Mouse (Mus musculus) MEL (cell line): ENCODE data around the gene Scn3b. TPM values are rescaled to one million over a fixed set of nuclear protein-coding genes. Genes with fewer than 3 reads are reported as not detected.

Experiments
- DNase-seq: peaks from one replicate; pipeline ENCODE4 v3.0.0; 2011; ENCODE audit warnings: low read depth, low spot score
- H3K27ac ChIP-seq: 2 replicates; pipeline ENCODE4 v1.5.1; 2012; ENCODE audit warnings: low read depth, mild to moderate bottlenecking, control low read depth, low read length, moderate library complexity; ENCODE audit not compliant: control insufficient read depth
- H3K27me3 ChIP-seq, 2 experiments: fragments of 150-350 bp in 1 of 2; sonication (generic) in 1 of 2; 2 replicates each; pipeline ENCODE4 v1.6.1; 2012; ENCODE audit warnings: low read length in 2 of 2, mild to moderate bottlenecking in 2 of 2, improper control_type of control experiment in 1 of 2, moderate library complexity in 1 of 2; ENCODE audit not compliant: insufficient read depth in 2 of 2, control insufficient read depth in 1 of 2
- H3K36me3 ChIP-seq, 2 experiments: 2 replicates each; pipeline ENCODE4 v1.6.1; 2012 to 2014; ENCODE audit warnings: low read length in 2 of 2, improper control_type of control experiment in 1 of 2, inconsistent platforms in 1 of 2, mild to moderate bottlenecking in 1 of 2; ENCODE audit not compliant: insufficient read depth in 2 of 2, control insufficient read depth in 1 of 2
- H3K4me1 ChIP-seq, 2 experiments: fragments of 150-350 bp in 1 of 2; sonication (generic) in 1 of 2; 2 replicates each; pipeline ENCODE4 v1.6.1; 2012; ENCODE audit warnings: low read length in 2 of 2, improper control_type of control experiment in 1 of 2, mild to moderate bottlenecking in 1 of 2; ENCODE audit not compliant: insufficient read depth in 2 of 2, control insufficient read depth in 1 of 2
- H3K4me3 ChIP-seq, 2 experiments: fragments of 150-350 bp in 1 of 2; sonication (generic) in 1 of 2; 2 replicates each; pipeline ENCODE4 v1.5.1; 2012; ENCODE audit warnings: low read depth in 2 of 2, low read length in 2 of 2, mild to moderate bottlenecking in 2 of 2, moderate library complexity in 2 of 2, control low read depth in 1 of 2, improper control_type of control experiment in 1 of 2; ENCODE audit not compliant: control insufficient read depth in 1 of 2, insufficient read depth in 1 of 2
- H3K79me2 ChIP-seq: 2 replicates; pipeline ENCODE4 v1.6.1; 2012; ENCODE audit warnings: mild to moderate bottlenecking, low read length, moderate library complexity; ENCODE audit not compliant: control insufficient read depth, poor library complexity, insufficient read depth
- H3K9ac ChIP-seq: 2 replicates; pipeline ENCODE4 v1.6.1; 2012; ENCODE audit warnings: low read depth, mild to moderate bottlenecking, control low read depth, low read length, moderate library complexity; ENCODE audit not compliant: control insufficient read depth, poor library complexity, severe bottlenecking
- H3K9me3 ChIP-seq: fragments of 150-350 bp; sonication (generic); replicated peaks from 2 replicates; pipeline ENCODE4 v1.6.1; 2012; ENCODE audit warnings: mild to moderate bottlenecking, low read length, improper control_type of control experiment, moderate library complexity; ENCODE audit not compliant: insufficient read depth
- CHD1 ChIP-seq: IDR thresholded peaks from 2 replicates; pipeline ENCODE4 v1.6.1; 2012; ENCODE audit warnings: low read depth, mild to moderate bottlenecking, inconsistent platforms, low read length, improper control_type of control experiment
- CTCF ChIP-seq, 3 experiments: IDR thresholded peaks in 2 of 3; conservative IDR thresholded peaks in 1 of 3; 2 replicates each; pipeline ENCODE4 v1.5.1; 2011 to 2012; ENCODE audit warnings: low read length in 3 of 3, low read depth in 2 of 3, mild to moderate bottlenecking in 2 of 3, improper control_type of control experiment in 1 of 3, inconsistent platforms in 1 of 3, mixed read lengths in 1 of 3, moderate library complexity in 1 of 3; ENCODE audit not compliant: control insufficient read depth in 1 of 3, insufficient read depth in 1 of 3, poor library complexity in 1 of 3, severe bottlenecking in 1 of 3
- E2F4 ChIP-seq: IDR thresholded peaks from 2 replicates; pipeline ENCODE4 v1.6.1; 2011; ENCODE audit warnings: low read depth, low read length, improper control_type of control experiment, borderline replicate concordance
- EP300 ChIP-seq, 2 experiments: IDR thresholded peaks; 2 replicates each; pipeline ENCODE4 v1.6.1; 2011; ENCODE audit warnings: improper control_type of control experiment in 2 of 2, low read length in 2 of 2, low read depth in 1 of 2, mild to moderate bottlenecking in 1 of 2
- ETS1 ChIP-seq: IDR thresholded peaks from 2 replicates; pipeline ENCODE4 v1.6.1; 2012; ENCODE audit warnings: low read depth, mild to moderate bottlenecking, inconsistent platforms, low read length, improper control_type of control experiment, moderate library complexity
- GABPA ChIP-seq: IDR thresholded peaks from 2 replicates; pipeline ENCODE4 v1.6.1; 2012; ENCODE audit warnings: low read depth, mild to moderate bottlenecking, inconsistent platforms, low read length, improper control_type of control experiment, moderate library complexity
- GATA1 ChIP-seq: IDR thresholded peaks from 2 replicates; pipeline ENCODE4 v1.6.1; 2011; ENCODE audit warnings: low read depth, low read length, improper control_type of control experiment
- HCFC1 ChIP-seq: IDR thresholded peaks from 2 replicates; pipeline ENCODE4 v1.6.1; 2012; ENCODE audit warnings: low read depth, mild to moderate bottlenecking, inconsistent platforms, low read length, improper control_type of control experiment, moderate library complexity
- JUND ChIP-seq: IDR thresholded peaks from 2 replicates; pipeline ENCODE4 v1.6.1; 2011; ENCODE audit warnings: low read depth, mild to moderate bottlenecking, improper control_type of control experiment, low read length
- KAT2A ChIP-seq: conservative IDR thresholded peaks from 2 replicates; pipeline ENCODE4 v1.6.1; 2012; ENCODE audit warnings: low read depth, low read length, improper control_type of control experiment, inconsistent platforms
- MAFK ChIP-seq: IDR thresholded peaks from 2 replicates; pipeline ENCODE4 v1.6.1; 2011; ENCODE audit warnings: low read depth, mild to moderate bottlenecking, low read length, improper control_type of control experiment, borderline replicate concordance
- MAX ChIP-seq: IDR thresholded peaks from 2 replicates; pipeline ENCODE4 v1.6.1; 2011; ENCODE audit warnings: low read length, improper control_type of control experiment
- MYB ChIP-seq: IDR thresholded peaks from 2 replicates; pipeline ENCODE4 v1.6.1; 2011; ENCODE audit warnings: mild to moderate bottlenecking, low read depth, low read length, improper control_type of control experiment
- MYC ChIP-seq: IDR thresholded peaks from 2 replicates; pipeline ENCODE4 v1.6.1; 2011; ENCODE audit warnings: low read depth, mild to moderate bottlenecking, low read length, improper control_type of control experiment, moderate library complexity
- NELFE ChIP-seq: IDR thresholded peaks from 2 replicates; pipeline ENCODE4 v1.6.1; 2011; ENCODE audit warnings: low read depth, low read length, improper control_type of control experiment
- NRF1 ChIP-seq: IDR thresholded peaks from 2 replicates; pipeline ENCODE4 v1.6.1; 2014; ENCODE audit warnings: low read depth, mild to moderate bottlenecking, inconsistent platforms, low read length, improper control_type of control experiment, moderate library complexity; ENCODE audit not compliant: poor library complexity, insufficient read depth, severe bottlenecking
- POLR2A ChIP-seq, 2 experiments: IDR thresholded peaks; 2 replicates each; pipeline ENCODE4 v1.6.1; 2011 to 2012; ENCODE audit warnings: low read length in 2 of 2, mild to moderate bottlenecking in 2 of 2, control low read depth in 1 of 2, improper control_type of control experiment in 1 of 2, low read depth in 1 of 2, moderate library complexity in 1 of 2; ENCODE audit not compliant: control insufficient read depth in 1 of 2, insufficient read depth in 1 of 2, poor library complexity in 1 of 2
- POLR2AphosphoS2 ChIP-seq: IDR thresholded peaks from 2 replicates; pipeline ENCODE4 v1.6.1; 2011; ENCODE audit warnings: low read length, improper control_type of control experiment
- POLR2AphosphoS5 ChIP-seq: IDR thresholded peaks from 2 replicates; pipeline ENCODE4 v1.6.1; 2012; ENCODE audit warnings: low read depth, borderline replicate concordance, mild to moderate bottlenecking, inconsistent platforms, low read length, moderate library complexity, mixed read lengths
- RCOR1 ChIP-seq: IDR thresholded peaks from 2 replicates; pipeline ENCODE4 v1.6.1; 2012; ENCODE audit warnings: low read depth, mild to moderate bottlenecking, inconsistent platforms, low read length, improper control_type of control experiment
- SIN3A ChIP-seq: IDR thresholded peaks from 2 replicates; pipeline ENCODE4 v1.6.1; 2012; ENCODE audit warnings: low read length, improper control_type of control experiment, inconsistent platforms
- SMC3 ChIP-seq: IDR thresholded peaks from 2 replicates; pipeline ENCODE4 v1.6.1; 2011; ENCODE audit warnings: low read depth, low read length, improper control_type of control experiment
- TAL1 ChIP-seq: IDR thresholded peaks from 2 replicates; pipeline ENCODE4 v1.6.1; 2012; ENCODE audit warnings: mild to moderate bottlenecking, inconsistent platforms, low read length, moderate library complexity, mixed read lengths
- UBTF ChIP-seq: IDR thresholded peaks from 2 replicates; pipeline ENCODE4 v1.6.1; 2012; ENCODE audit warnings: low read depth, mild to moderate bottlenecking, inconsistent platforms, low read length, improper control_type of control experiment, moderate library complexity, borderline replicate concordance; ENCODE audit not compliant: insufficient read depth
- USF1 ChIP-seq: IDR thresholded peaks from 2 replicates; pipeline ENCODE4 v1.6.1; 2014; ENCODE audit warnings: low read depth, mild to moderate bottlenecking, inconsistent platforms, low read length, improper control_type of control experiment, moderate library complexity
- USF2 ChIP-seq, 2 experiments: IDR thresholded peaks; 2 replicates each; pipeline ENCODE4 v1.6.1; 2011 to 2012; ENCODE audit warnings: improper control_type of control experiment in 2 of 2, low read length in 2 of 2, borderline replicate concordance in 1 of 2, inconsistent platforms in 1 of 2, low read depth in 1 of 2, mild to moderate bottlenecking in 1 of 2; ENCODE audit not compliant: insufficient read depth in 1 of 2
- ZC3H11A ChIP-seq: IDR thresholded peaks from 2 replicates; pipeline ENCODE4 v1.6.1; 2012; ENCODE audit warnings: low read depth, mild to moderate bottlenecking, inconsistent platforms, low read length, improper control_type of control experiment
- ZKSCAN1 ChIP-seq: IDR thresholded peaks from 2 replicates; pipeline ENCODE4 v1.6.1; 2012; ENCODE audit warnings: low read depth, mild to moderate bottlenecking, inconsistent platforms, low read length, improper control_type of control experiment, moderate library complexity
- ZMIZ1 ChIP-seq: IDR thresholded peaks from 2 replicates; pipeline ENCODE4 v1.6.1; 2012; ENCODE audit warnings: low read depth, mild to moderate bottlenecking, inconsistent platforms, low read length, improper control_type of control experiment, moderate library complexity
- polyA plus RNA-seq, 2 experiments: library from polyadenylated mRNA; stranded (reverse) in 1 of 2; unstranded in 1 of 2; fragments of >175 nt in 1 of 2; fragments of >200 nt in 1 of 2; gene quantifications; 2 replicates each; pipeline versions ENCODE4 v1.2.1 to v1.2.4; 2012; ENCODE audit warnings: low replicate concordance in 2 of 2, low read depth in 1 of 2; ENCODE audit not compliant: insufficient read length in 2 of 2, insufficient read depth in 1 of 2, missing spikeins in 1 of 2
- total RNA-seq: library from RNA; depleted of rRNA; stranded (reverse); fragments of 300-350 nt; gene quantifications from 2 replicates; pipeline ENCODE4 v1.2.3, GENCODE M21; 2012

The Scn3b gene
- total and polyA plus RNA-seq, 3 experiments = not detected

DNA sequence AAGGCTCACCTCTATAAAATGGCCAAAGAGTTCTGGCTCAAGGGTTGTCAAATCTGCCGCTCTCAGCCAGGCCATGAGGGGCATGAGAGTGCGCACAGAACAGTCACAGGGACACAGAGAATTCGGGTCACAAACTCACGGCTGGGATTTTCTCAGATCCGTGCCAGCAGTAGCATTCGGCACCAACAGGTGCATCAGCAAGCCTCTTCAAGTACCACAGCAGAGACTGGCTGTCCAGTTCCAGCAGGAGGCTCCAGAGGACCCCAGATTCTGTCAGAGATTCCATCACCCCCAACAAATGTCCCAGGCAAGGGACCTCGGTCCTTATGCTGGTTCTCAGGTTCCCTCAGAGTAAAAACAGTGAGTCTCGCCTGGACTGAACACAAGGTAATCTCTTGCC is 51.4 kb downstream of the Scn3b start:
- no peak overlapping the region for H3K4me3 ChIP-seq
- no peak for DNase-seq
- H3K27ac ChIP-seq = no peak overlapping the region
- H3K27me3 ChIP-seq = no peaks in the 10 kb centered on the region
- H3K4me1 ChIP-seq = no peaks in the 10 kb centered on the region
- H3K79me2 ChIP-seq = no peaks in the 10 kb centered on the region
- no peak for TF ChIP-seq ZKSCAN1
- TF ChIP-seq ZC3H11A = no peak
- TF ChIP-seq GATA1 = no peak
- TF ChIP-seq ETS1 = no peak
- TF ChIP-seq POLR2AphosphoS5 = no peak
- TF ChIP-seq USF2 (IDR thresholded peaks at IDR 0.05; ENCODE audit: borderline replicate concordance in 1 of 2, insufficient read depth in 1 of 2, low read depth in 1 of 2, low read length in 2 of 2) = no peak
- no peak for TF ChIP-seq MYB
- no peak for TF ChIP-seq CTCF (IDR thresholded peaks at IDR 0.05 in 2 of 3, conservative IDR thresholded peaks at IDR 0.05 in 1 of 3; ENCODE audit: control insufficient read depth in 1 of 3, insufficient read depth in 1 of 3, low read depth in 2 of 3, low read length in 3 of 3, poor library complexity in 1 of 3, severe bottlenecking in 1 of 3)
- no peak for TF ChIP-seq POLR2AphosphoS2
- no peak for TF ChIP-seq RCOR1
- no peak for TF ChIP-seq KAT2A
- TF ChIP-seq SIN3A = no peak
- TF ChIP-seq CHD1 = no peak
- no peak for TF ChIP-seq EP300 (IDR thresholded peaks at IDR 0.05; ENCODE audit: low read depth in 1 of 2, low read length in 2 of 2)
- H3K9me3 ChIP-seq = no peaks in the 10 kb centered on the region
- no peaks in the 10 kb centered on the region for H3K36me3 ChIP-seq
- no peak overlapping the region for H3K9ac ChIP-seq

DNA sequence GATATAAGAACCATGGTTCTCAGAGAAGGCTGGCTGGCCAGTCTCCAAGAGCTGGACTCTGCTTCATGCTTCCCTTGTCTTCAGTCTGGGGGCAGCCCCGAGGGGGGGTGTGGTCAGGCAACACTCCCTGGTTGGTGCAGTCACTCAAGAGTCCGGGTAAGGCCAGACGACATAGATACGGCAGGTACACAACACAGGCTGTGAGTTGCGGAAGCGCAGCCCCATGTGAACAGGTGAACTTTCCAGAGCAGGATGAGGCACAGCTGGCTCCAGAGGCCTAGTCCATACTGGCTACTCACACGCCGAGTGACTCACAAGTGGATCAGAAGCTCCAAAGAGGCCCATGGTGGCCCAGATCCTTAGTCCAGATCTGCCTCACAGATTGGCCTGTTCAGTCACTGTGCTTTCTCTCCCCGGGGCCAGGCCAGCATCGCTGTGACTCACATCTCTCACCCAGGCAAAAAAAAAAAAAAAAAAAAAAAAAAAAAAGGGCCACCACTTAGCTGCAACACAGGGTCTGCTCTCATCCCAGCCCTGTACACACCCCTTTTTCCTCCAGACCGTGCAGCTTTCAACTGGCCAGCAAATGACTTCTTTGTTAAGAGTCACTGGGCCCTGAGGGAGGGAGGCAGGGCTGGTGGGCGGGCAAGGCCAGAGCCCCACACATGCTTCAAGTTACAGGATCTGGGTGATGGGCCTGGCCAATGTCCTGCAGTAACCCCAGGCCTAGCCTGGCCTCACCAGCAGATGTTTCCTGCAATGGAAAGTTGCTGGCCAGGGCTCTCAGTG is 52.1 kb downstream of the Scn3b start:
- H3K4me1 ChIP-seq = no peaks in the 10 kb centered on the region
- no peaks in the 10 kb centered on the region for H3K36me3 ChIP-seq
- no peak overlapping the region for H3K4me3 ChIP-seq
- H3K27ac ChIP-seq = no peak overlapping the region
- no peaks in the 10 kb centered on the region for H3K79me2 ChIP-seq
- H3K9me3 ChIP-seq = no peaks in the 10 kb centered on the region
- H3K9ac ChIP-seq = no peak overlapping the region
- DNase-seq = no peak
- H3K27me3 ChIP-seq = no peaks in the 10 kb centered on the region
- TF ChIP-seq MAFK = no peak
- TF ChIP-seq MAX = no peak
- no peak for TF ChIP-seq POLR2A (IDR thresholded peaks at IDR 0.05; ENCODE audit: control insufficient read depth in 1 of 2, insufficient read depth in 1 of 2, low read depth in 1 of 2, low read length in 2 of 2, poor library complexity in 1 of 2)
- TF ChIP-seq USF1 = no peak
- TF ChIP-seq MYC = no peak
- TF ChIP-seq SMC3 = no peak
- no peak for TF ChIP-seq EP300 (IDR thresholded peaks at IDR 0.05; ENCODE audit: low read depth in 1 of 2, low read length in 2 of 2)
- TF ChIP-seq JUND = no peak
- no peak for TF ChIP-seq ETS1
- TF ChIP-seq GABPA = no peak
- no peak for TF ChIP-seq NRF1
- TF ChIP-seq E2F4 = no peak
- no peak for TF ChIP-seq ZMIZ1
- TF ChIP-seq CHD1 = no peak
- TF ChIP-seq NELFE = no peak
- TF ChIP-seq TAL1 = no peak
- TF ChIP-seq POLR2AphosphoS2 = no peak
- no peak for TF ChIP-seq HCFC1
- no peak for TF ChIP-seq RCOR1
- TF ChIP-seq UBTF = no peak
